Mouse (Mus musculus) erythroblast, embryonic 14.5 days (primary cell): ENCODE data around the gene Acp6.

Experiments used
- GATA1 ChIP-seq: IDR thresholded peaks from 2 replicates; pipeline ENCODE4 v1.6.1; 2012; ENCODE audit warnings: low read length, inconsistent platforms, mixed read lengths
- TAL1 ChIP-seq: IDR thresholded peaks from 3 replicates; pipeline ENCODE4 v1.6.1; 2012; ENCODE audit warnings: low read length, inconsistent platforms, mixed read lengths

GRCm38 (mm10) chr3:97172632-97173031, 14.1 kb downstream of the Acp6 start:
- no peak for TF ChIP-seq TAL1
- no peak for TF ChIP-seq GATA1
